Mouse (Mus musculus) forebrain, embryonic 16.5 days (tissue): ENCODE data around the gene Plcb1. TPM values are rescaled to one million over a fixed set of nuclear protein-coding genes. Genes with fewer than 3 reads are reported as not detected.

Source experiments
- ATAC-seq: fragments of 200-750 bp; cut with Nextera tagmentation; 2 replicates; pipeline ENCODE4 v1.8.0; 2017; ENCODE audit warnings: mild to moderate bottlenecking, moderate library complexity
- H3K27ac ChIP-seq: fragments of 300-500 bp; sonication (generic); 2 replicates; pipeline ENCODE4 v1.5.1; 2014; ENCODE audit warnings: low read length, control low read depth
- H3K27me3 ChIP-seq: fragments of 300-500 bp; sonication (generic); replicated peaks from 2 replicates; pipeline ENCODE4 v1.6.1; 2014; ENCODE audit warnings: low read length; ENCODE audit not compliant: control insufficient read depth, insufficient read depth
- H3K36me3 ChIP-seq: fragments of 300-500 bp; sonication (generic); 2 replicates; pipeline ENCODE4 v1.6.1; 2014; ENCODE audit not compliant: control insufficient read depth, insufficient read depth
- H3K4me1 ChIP-seq: fragments of 300-500 bp; sonication (generic); replicated peaks from 2 replicates; pipeline ENCODE4 v1.6.1; 2014; ENCODE audit warnings: low read length; ENCODE audit not compliant: control insufficient read depth, insufficient read depth
- H3K4me2 ChIP-seq: fragments of 300-500 bp; sonication (generic); 2 replicates; pipeline ENCODE4 v1.6.1; 2014; ENCODE audit warnings: mild to moderate bottlenecking, low read length, control low read depth
- H3K4me3 ChIP-seq: fragments of 300-500 bp; sonication (generic); replicated peaks from 2 replicates; pipeline ENCODE4 v1.5.1; 2014; ENCODE audit warnings: mild to moderate bottlenecking, low read length, control low read depth
- H3K9ac ChIP-seq: fragments of 300-500 bp; sonication (generic); replicated peaks from 2 replicates; pipeline ENCODE4 v1.6.1; 2014; ENCODE audit warnings: low read depth, low read length, control low read depth
- H3K9me3 ChIP-seq: fragments of 300-500 bp; sonication (generic); 2 replicates; pipeline ENCODE4 v1.6.1; 2016; ENCODE audit warnings: low read length; ENCODE audit not compliant: control insufficient read depth
- WGBS: fragments of 180-500 bp; shearing (Covaris S2); extraction: QIAGEN DNeasy Blood & Tissue Kit; methylation state at CpG from one replicate; pipeline ENCODE4 v1.1.7; 2014; 5-methylcytosine and 5-hydroxymethylcytosine counted together
- polyA plus RNA-seq: library from polyadenylated mRNA; unstranded; fragments of >200 nt; fragmentation: Nextera tagmentation; extraction: Ambion mirVana; gene quantifications from 2 replicates; pipeline ENCODE4 v1.2.1, GENCODE M21; 2015

The Plcb1 gene
- polyA plus RNA-seq, 1 experiment from 2014 or later, result 49.4 TPM

DNA sequence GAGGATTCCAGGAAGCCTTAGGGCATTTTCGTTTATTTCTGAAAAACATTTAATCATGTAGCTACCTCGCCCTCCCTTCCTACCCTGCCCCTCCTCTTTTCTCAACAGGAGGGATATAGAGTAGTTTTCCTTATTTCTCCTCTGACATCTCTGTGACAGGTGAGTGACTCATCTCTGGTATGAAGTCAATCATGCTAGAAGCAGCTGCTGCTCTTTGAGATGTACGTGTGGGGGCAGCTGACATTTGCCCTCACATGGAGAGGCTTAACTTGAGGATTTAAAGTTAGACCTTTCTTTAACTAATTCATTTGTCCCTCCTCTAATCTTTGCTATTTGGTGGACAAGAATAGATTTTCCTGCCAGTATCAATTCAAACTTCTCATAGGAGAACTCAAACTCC is 608.8 kb downstream of the Plcb1 start:
- 80% methylated on average over 3 of the region's 3 CpGs for WGBS
- no peak overlapping the region for H3K9ac ChIP-seq
- no peaks in the 10 kb centered on the region for H3K4me1 ChIP-seq
- no peak overlapping the region for H3K27ac ChIP-seq
- H3K36me3 ChIP-seq, result no peaks in the 10 kb centered on the region
- H3K27me3 ChIP-seq, result no peaks in the 10 kb centered on the region
- no peaks in the 10 kb centered on the region for H3K9me3 ChIP-seq
- no peak for ATAC-seq
- no peak overlapping the region for H3K4me2 ChIP-seq
- no peak overlapping the region for H3K4me3 ChIP-seq

DNA sequence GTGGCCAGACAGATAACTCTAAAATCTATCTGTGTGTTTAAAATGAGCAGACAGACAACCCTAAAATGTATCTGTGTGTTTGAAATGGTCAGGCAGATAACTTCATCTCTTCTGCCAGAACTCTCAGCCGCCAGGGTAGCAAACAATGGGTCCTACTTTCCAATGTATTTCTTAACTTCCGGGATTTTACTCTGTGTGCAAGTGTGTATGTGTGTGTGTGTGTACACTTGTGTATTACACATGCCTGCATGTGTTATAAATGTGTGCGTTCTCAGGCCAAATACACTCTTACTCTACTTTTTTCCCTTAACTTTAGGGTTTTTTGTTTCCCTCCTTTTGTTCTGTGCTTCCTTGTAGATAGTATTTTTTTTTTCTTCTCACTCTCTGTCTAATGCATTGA is 610.5 kb downstream of the Plcb1 start:
- no peaks in the 10 kb centered on the region for H3K4me1 ChIP-seq
- H3K27ac ChIP-seq, result no peak overlapping the region
- H3K4me3 ChIP-seq, result no peak overlapping the region
- no peaks in the 10 kb centered on the region for H3K36me3 ChIP-seq
- ATAC-seq, result no peak
- H3K9ac ChIP-seq, result no peak overlapping the region
- no peaks in the 10 kb centered on the region for H3K9me3 ChIP-seq
- no peaks in the 10 kb centered on the region for H3K27me3 ChIP-seq
- 91% methylated on average over 3 of the region's 3 CpGs for WGBS
- H3K4me2 ChIP-seq, result no peak overlapping the region

DNA sequence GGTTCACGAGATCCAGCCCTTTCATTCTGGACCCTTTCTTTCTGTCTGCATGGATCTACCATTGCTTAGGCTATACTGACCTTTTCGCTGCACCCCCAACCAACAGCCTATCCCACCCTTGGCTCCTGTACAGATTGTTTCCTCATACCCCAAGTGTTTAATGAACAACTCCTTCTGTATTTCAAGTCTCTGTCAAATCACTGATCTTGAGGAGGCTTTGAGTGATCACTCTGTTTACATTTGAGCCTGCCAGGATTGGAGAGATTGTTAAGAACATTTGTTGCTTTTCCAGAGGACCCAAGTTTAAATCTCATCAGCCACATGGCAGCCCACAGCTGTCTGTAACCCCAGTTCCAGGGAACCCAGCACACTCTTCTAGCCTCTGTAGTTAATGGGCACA is 612.1 kb downstream of the Plcb1 start:
- no peak overlapping the region for H3K27ac ChIP-seq

DNA sequence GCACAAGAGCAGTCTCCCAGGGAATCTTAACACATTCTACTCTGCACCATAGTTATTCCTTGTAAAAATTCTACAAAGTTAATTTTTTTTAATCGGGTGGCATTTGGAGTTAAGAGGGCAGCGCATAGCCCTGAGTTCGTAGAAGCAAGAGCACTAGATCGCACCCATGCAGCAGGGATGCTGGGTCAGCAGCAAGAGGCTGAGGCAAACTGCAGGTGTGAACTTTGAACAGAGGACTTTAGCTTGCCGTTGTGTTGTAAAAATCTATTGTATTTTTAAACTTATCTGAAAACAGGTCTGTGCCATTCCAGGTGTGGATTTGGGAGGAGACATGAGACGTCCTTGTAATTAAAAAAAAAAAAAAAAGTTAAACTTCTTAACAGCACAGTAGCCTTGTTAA is 613.9 kb downstream of the Plcb1 start:
- Histone ChIP-seq H3K27me3 (no peaks in the 10 kb centered on the region), H3K4me2 (no peak overlapping the region), H3K27ac (no peak overlapping the region), H3K4me3 (no peak overlapping the region), H3K36me3 (no peaks in the 10 kb centered on the region), H3K9ac (no peak overlapping the region), H3K4me1 (no peaks in the 10 kb centered on the region), H3K9me3 (no peaks in the 10 kb centered on the region)
- ATAC-seq, result no peak
- 86% methylated on average over 6 of the region's 6 CpGs for WGBS

More for the DNA sequence above, 612.1 kb downstream of the Plcb1 start:
- Histone ChIP-seq H3K4me3 (no peak overlapping the region), H3K4me2 (no peak overlapping the region), H3K4me1 (no peaks in the 10 kb centered on the region), H3K9me3 (no peaks in the 10 kb centered on the region), H3K27me3 (no peaks in the 10 kb centered on the region), H3K9ac (no peak overlapping the region), H3K36me3 (no peaks in the 10 kb centered on the region)
- no peak for ATAC-seq
- WGBS, result 86% methylated on average over 2 of the region's 2 CpGs

DNA sequence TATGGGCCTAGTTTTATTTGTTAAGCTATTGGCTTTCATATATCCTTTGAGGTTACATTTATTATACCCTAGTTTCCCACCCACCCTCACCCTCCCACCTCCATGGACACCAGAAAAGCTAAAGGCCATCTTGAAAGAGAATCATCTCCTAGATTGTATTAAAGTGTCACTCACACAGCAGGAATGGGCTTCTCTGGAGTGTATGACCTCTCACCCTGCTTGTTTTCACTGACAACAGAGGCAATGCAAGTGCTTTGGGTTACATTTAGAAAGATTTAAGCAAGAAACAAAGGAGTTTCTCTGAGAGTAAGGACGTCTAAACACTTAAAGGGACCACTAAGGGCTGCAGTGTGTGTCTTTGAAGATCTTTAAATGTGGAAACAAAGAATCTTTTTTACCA is 617.0 kb downstream of the Plcb1 start:
- no peak for ATAC-seq
- H3K9ac ChIP-seq, result no peak overlapping the region
- 10% methylated on average over 1 of the region's 1 CpGs for WGBS
- no peaks in the 10 kb centered on the region for H3K9me3 ChIP-seq
- H3K4me1 ChIP-seq, result no peaks in the 10 kb centered on the region
- H3K36me3 ChIP-seq, result no peaks in the 10 kb centered on the region
- H3K27me3 ChIP-seq, result no peaks in the 10 kb centered on the region
- H3K4me2 ChIP-seq, result no peak overlapping the region
- no peak overlapping the region for H3K27ac ChIP-seq
- H3K4me3 ChIP-seq, result no peak overlapping the region

DNA sequence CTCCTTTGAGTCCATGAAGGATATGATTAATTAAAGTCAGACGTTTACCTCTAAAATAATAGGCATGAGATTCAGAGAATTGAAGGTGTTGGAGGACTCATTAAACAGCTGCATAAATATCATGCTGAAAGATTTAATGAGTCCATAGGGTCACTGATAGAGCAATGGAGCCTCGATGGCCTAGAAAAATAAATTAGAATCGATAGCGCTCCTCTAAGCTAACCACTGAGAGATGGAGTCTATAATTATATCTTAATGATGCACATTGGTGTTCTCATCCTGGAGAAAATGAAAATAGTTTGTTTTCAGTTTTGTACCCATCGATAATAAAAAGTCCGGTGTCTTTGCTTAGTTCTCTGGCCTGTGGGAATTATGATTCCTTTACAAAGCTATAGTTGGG is 617.5 kb downstream of the Plcb1 start:
- H3K36me3 ChIP-seq, result no peaks in the 10 kb centered on the region
- H3K4me2 ChIP-seq, result no peak overlapping the region
- no peak overlapping the region for H3K9ac ChIP-seq
- no peak overlapping the region for H3K4me3 ChIP-seq
- no peaks in the 10 kb centered on the region for H3K27me3 ChIP-seq
- ATAC-seq, result no peak
- H3K4me1 ChIP-seq, result no peaks in the 10 kb centered on the region
- 47% methylated on average over 6 of the region's 6 CpGs for WGBS
- no peaks in the 10 kb centered on the region for H3K9me3 ChIP-seq
- H3K27ac ChIP-seq, result no peak overlapping the region

DNA sequence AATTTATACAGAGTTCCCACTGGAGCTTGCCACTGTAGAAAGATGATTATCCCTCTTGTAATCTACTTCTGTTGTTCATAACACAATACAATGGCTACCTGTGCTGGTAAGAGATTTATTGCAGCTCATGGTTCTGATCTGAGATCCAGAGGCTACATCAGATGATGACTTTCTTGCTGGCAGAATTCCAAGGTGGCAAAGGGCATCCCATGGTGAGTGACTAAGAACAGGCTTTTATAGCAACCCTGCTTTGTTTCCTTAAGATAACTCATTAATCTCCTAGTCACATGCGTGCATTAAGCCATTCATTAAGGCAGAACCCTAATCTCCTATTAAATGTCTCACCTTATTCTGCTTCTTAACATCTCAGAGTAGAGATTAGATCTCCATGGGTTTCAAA is 618.2 kb downstream of the Plcb1 start:
- Histone ChIP-seq H3K36me3 (no peaks in the 10 kb centered on the region), H3K4me2 (no peak overlapping the region), H3K27ac (no peak overlapping the region), H3K27me3 (no peaks in the 10 kb centered on the region), H3K4me3 (no peak overlapping the region), H3K9me3 (no peaks in the 10 kb centered on the region), H3K9ac (no peak overlapping the region), H3K4me1 (no peaks in the 10 kb centered on the region)
- WGBS, result 21% methylated on average over 1 of the region's 1 CpGs
- ATAC-seq, result no peak

DNA sequence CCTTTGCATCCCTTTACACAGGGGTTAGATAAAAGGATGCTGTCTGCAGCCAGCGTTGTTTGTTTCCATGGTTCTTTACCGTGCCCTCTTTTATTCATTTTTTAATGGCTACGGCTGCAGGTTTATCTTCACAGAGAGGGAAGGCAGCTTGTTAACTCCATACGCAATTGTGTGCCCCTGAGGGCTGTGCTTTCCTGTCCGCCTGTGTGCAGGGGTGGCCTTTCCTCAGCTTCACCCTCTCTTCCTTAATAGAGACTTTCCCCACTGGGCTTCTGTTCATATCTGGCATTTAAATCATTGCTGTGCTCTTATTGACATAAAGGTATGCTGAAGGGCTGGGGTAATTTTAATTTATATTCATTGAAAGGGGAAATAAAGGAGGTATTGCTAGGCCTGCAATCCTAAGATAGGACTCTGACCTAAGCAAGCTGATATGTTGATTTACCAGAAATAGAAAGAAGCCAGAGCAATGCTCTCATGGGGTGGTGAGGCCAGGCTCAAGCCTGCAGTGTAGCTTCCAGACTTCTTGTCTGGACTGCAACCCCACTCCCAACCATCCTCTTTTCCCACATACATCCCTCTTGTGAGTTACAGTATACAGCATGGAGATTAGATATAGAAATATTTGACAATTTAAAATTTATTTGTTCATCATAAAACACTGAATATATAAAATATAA is 623.7 kb downstream of the Plcb1 start:
- Histone ChIP-seq H3K36me3 (no peaks in the 10 kb centered on the region), H3K27me3 (no peaks in the 10 kb centered on the region), H3K27ac (no peak overlapping the region), H3K4me3 (no peak overlapping the region), H3K9ac (no peak overlapping the region), H3K9me3 (no peaks in the 10 kb centered on the region), H3K4me2 (no peak overlapping the region), H3K4me1 (peaks cover 2% of the 10 kb centered on the region; the same call in 1 of the 2 replicates)
- no peak; the same call in 1 of the 2 replicates for ATAC-seq
- 13% methylated on average over 5 of the region's 5 CpGs for WGBS

DNA sequence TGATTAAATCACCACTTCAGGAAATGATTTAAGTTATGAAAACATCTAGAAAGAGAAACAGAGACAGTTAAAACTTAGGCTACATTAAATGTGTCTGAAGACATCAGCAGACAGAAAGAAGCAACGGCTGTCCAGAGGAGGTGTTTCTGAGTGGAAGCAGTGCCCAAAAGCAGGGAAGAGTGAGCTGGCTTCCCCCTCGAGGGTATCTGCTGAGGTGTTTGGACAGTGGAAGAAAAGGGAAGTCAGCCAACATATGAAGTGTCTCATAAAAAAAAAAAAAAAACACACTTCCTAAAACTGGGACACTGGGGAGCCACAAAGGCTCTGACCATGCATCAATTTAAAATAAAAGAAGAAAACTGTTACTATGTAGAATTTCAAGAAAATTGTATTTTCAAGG is 625.8 kb downstream of the Plcb1 start:
- ATAC-seq, result no peak
- no peaks in the 10 kb centered on the region for H3K36me3 ChIP-seq
- no peak overlapping the region for H3K9ac ChIP-seq
- H3K4me2 ChIP-seq, result no peak overlapping the region
- no peaks in the 10 kb centered on the region for H3K27me3 ChIP-seq
- 57% methylated on average over 2 of the region's 2 CpGs for WGBS
- peaks cover 2% of the 10 kb centered on the region; the same call in 1 of the 2 replicates for H3K4me1 ChIP-seq
- no peak overlapping the region for H3K27ac ChIP-seq
- H3K9me3 ChIP-seq, result no peaks in the 10 kb centered on the region
- H3K4me3 ChIP-seq, result no peak overlapping the region

DNA sequence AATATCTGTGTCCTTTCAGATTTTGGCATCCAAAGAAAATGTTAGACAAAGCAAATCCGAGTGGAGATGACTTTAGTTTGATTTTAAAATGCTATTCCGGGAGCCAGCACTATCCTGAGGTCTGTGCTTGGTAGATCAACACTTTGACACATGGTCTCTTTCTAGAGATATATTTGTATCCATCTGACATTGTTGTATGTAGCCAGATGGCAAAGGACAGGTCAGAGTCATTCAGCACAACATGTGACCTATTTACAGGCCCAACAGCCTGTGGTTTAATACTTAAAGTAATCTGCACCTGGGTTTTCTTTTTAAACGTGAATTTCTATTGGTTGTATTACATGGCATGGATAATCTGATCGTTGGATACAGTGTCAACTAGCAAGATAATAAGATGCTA is 629.3 kb downstream of the Plcb1 start:
- Histone ChIP-seq H3K4me2 (no peak overlapping the region), H3K36me3 (no peaks in the 10 kb centered on the region), H3K9me3 (no peaks in the 10 kb centered on the region), H3K27ac (no peak overlapping the region), H3K4me1 (peaks cover 2% of the 10 kb centered on the region; the same call in 1 of the 2 replicates), H3K27me3 (no peaks in the 10 kb centered on the region), H3K9ac (no peak overlapping the region), H3K4me3 (no peak overlapping the region)
- 67% methylated on average over 4 of the region's 4 CpGs for WGBS
- ATAC-seq, result no peak
